Mouse (Mus musculus) C2C12 (cell line): ENCODE results near the gene Celsr3.

Experiments used
- CTCF ChIP-seq: IDR thresholded peaks from one replicate; pipeline ENCODE4 v1.5.1; 2011; ENCODE audit not compliant: control insufficient read depth, insufficient read depth, insufficient read length
- MAX ChIP-seq: IDR thresholded peaks from one replicate; pipeline ENCODE4 v1.6.1; 2011; ENCODE audit warnings: mild to moderate bottlenecking, control low read depth
- USF1 ChIP-seq: IDR thresholded peaks from one replicate; pipeline ENCODE4 v1.6.1; 2011; ENCODE audit warnings: low read depth, mild to moderate bottlenecking, control low read depth, moderate library complexity

- TF ChIP-seq MAX (no peak), USF1 (no peak), CTCF (no peak)
Measured at GRCm38 (mm10) chr9:108832390-108833108, 6.4 kb downstream of the Celsr3 start.
